Comparison of ENCODE assay signal across 8 mouse cellular contexts in genomic region chr6:128142369-128143278, GRCm38 (mm10). TPM values are rescaled to one million over a fixed set of nuclear protein-coding genes. Genes with fewer than 3 reads are reported as not detected.
DNase-seq lines count a peak whose midpoint lies in the region; ATAC-seq lines count a peak whose summit lies in the region.

No protein-coding gene starts in this region.

- peak; percentile 48 to 52 for DNase-seq in right cerebral cortex, postnatal 10 days (ENCODE audit: low spot score in 2 of 2)
- no peak for DNase-seq in right cerebral cortex, postnatal 25 days
- DNase-seq in embryo, embryonic 10.5 days (ENCODE audit: low spot score), result peak; percentile 53
- DNase-seq in kidney, postnatal 14 days, result peak; percentile 81
- DNase-seq in layer of hippocampus, adult 9-11 months, result no peak
- DNase-seq in gastrocnemius, postnatal 25 days, result no peak

- no peaks in the 10 kb centered on the region for H3K36me3 ChIP-seq in heart, embryonic 16.5 days (ENCODE audit: control insufficient read depth, insufficient read depth)
- H3K36me3 ChIP-seq in midbrain, embryonic 13.5 days, result no peaks in the 10 kb centered on the region

- peaks cover 25% of the 10 kb centered on the region for H3K4me1 ChIP-seq in heart, embryonic 16.5 days (ENCODE audit: control insufficient read depth, insufficient read depth, low read length)
- H3K4me1 ChIP-seq in midbrain, embryonic 13.5 days (replicated peaks), result peaks cover 21% of the 10 kb centered on the region

- H3K4me2 ChIP-seq in heart, embryonic 16.5 days (ENCODE audit: low read depth, low read length), result peak overlapping the region; percentile 66
- peak overlapping the region; percentile 76 for H3K4me2 ChIP-seq in midbrain, embryonic 13.5 days (replicated peaks)

- no peaks in the 10 kb centered on the region for H3K9me3 ChIP-seq in heart, embryonic 16.5 days (replicated peaks; ENCODE audit: control insufficient read depth, low read length)
- no peaks in the 10 kb centered on the region for H3K9me3 ChIP-seq in midbrain, embryonic 13.5 days

- peak overlapping the region; percentile 92 for H3K27ac ChIP-seq in heart, embryonic 16.5 days (ENCODE audit: low read length)
- H3K27ac ChIP-seq in midbrain, embryonic 13.5 days, result no peak overlapping the region

- WGBS in heart, embryonic 16.5 days, result 4% methylated on average over 20 of the region's 20 CpGs
- WGBS in midbrain, embryonic 13.5 days, result 3% methylated on average over 20 of the region's 20 CpGs

- peak overlapping the region; percentile 83 for H3K4me3 ChIP-seq in heart, embryonic 16.5 days (ENCODE audit: low read length)
- H3K4me3 ChIP-seq in midbrain, embryonic 13.5 days (replicated peaks), result peak overlapping the region; percentile 62

- peak overlapping the region; percentile 93 for H3K9ac ChIP-seq in heart, embryonic 16.5 days (ENCODE audit: low read length)
- H3K9ac ChIP-seq in midbrain, embryonic 13.5 days (replicated peaks), result peak overlapping the region; percentile 72

- H3K27me3 ChIP-seq in heart, embryonic 16.5 days (ENCODE audit: control insufficient read depth, insufficient read depth, low read length), result no peaks in the 10 kb centered on the region
- H3K27me3 ChIP-seq in midbrain, embryonic 13.5 days, result peaks cover 11% of the 10 kb centered on the region

- ATAC-seq in heart, embryonic 16.5 days (replicated peaks; ENCODE audit: extremely low read depth, insufficient read depth, low FRiP score), result peak; percentile 29
- ATAC-seq in midbrain, embryonic 13.5 days, result peak; percentile 74

RNA-seq across cellular contexts. Expression of gene Tspan9, which starts 0.8 kb away (rescaled TPM):
- 138 and 151 TPM in 2 replicates for polyA plus RNA-seq in heart, embryonic 16.5 days (2015; fragmentation: Nextera tagmentation; extraction: Ambion mirVana)
- 24.0 and 29.3 TPM in 2 replicates for polyA plus RNA-seq in midbrain, embryonic 13.5 days (2015; fragmentation: Nextera tagmentation; extraction: Ambion mirVana)
- 10 to 100 TPM; 48.6 to 56.6 TPM for total RNA-seq in gastrocnemius, postnatal 25 days (2021)

Comparison
In these comparisons a context has a peak if more than half of its experiments do, and no peak if none do; other contexts are left out.
1. DNase-seq: peak in right cerebral cortex, postnatal 10 days (2 of 2), embryo, embryonic 10.5 days (single experiment) and kidney, postnatal 14 days (single experiment); none in right cerebral cortex, postnatal 25 days (single experiment), layer of hippocampus, adult 9-11 months (single experiment) and gastrocnemius, postnatal 25 days (single experiment).